Mouse (Mus musculus) myocyte (in vitro differentiated cells): ENCODE results near the gene Gdpd3.

Experiments
- E2F4 ChIP-seq: IDR thresholded peaks from one replicate; pipeline ENCODE4 v1.6.1; 2011; ENCODE audit warnings: mild to moderate bottlenecking, control low read depth, moderate library complexity; ENCODE audit not compliant: insufficient read depth
- MYOD1 ChIP-seq, 3 experiments: IDR thresholded peaks; one replicate each; pipeline ENCODE4 v1.6.1; 2011; ENCODE audit warnings: control low read depth in 2 of 3, low read depth in 2 of 3, mild to moderate bottlenecking in 2 of 3, moderate library complexity in 1 of 3; ENCODE audit not compliant: insufficient read length in 2 of 3, control insufficient read depth in 1 of 3
- POLR2A ChIP-seq: IDR thresholded peaks from one replicate; pipeline ENCODE4 v1.6.1; 2011; ENCODE audit warnings: low read depth, mild to moderate bottlenecking, control low read depth, moderate library complexity; ENCODE audit not compliant: insufficient read length
- POLR2AphosphoS2 ChIP-seq: IDR thresholded peaks from one replicate; pipeline ENCODE4 v1.6.1; 2011; ENCODE audit warnings: low read depth, control low read depth; ENCODE audit not compliant: insufficient read length
- USF1 ChIP-seq: IDR thresholded peaks from one replicate; pipeline ENCODE4 v1.6.1; 2011; ENCODE audit warnings: low read depth, mild to moderate bottlenecking, control low read depth, moderate library complexity

- TF ChIP-seq POLR2A, result no peak
- TF ChIP-seq E2F4, result no peak
- no peak for TF ChIP-seq USF1
- no peak for TF ChIP-seq MYOD1 (IDR thresholded peaks at IDR 0.05; ENCODE audit: control insufficient read depth in 1 of 3, insufficient read length in 2 of 3, low read depth in 2 of 3)
- no peak for TF ChIP-seq POLR2AphosphoS2
Observed at GRCm38 (mm10) chr7:126725667-126726066, 40.5 kb upstream of the Gdpd3 start.
